8 mouse cellular contexts compared by ENCODE assay signal in the genomic region with DNA sequence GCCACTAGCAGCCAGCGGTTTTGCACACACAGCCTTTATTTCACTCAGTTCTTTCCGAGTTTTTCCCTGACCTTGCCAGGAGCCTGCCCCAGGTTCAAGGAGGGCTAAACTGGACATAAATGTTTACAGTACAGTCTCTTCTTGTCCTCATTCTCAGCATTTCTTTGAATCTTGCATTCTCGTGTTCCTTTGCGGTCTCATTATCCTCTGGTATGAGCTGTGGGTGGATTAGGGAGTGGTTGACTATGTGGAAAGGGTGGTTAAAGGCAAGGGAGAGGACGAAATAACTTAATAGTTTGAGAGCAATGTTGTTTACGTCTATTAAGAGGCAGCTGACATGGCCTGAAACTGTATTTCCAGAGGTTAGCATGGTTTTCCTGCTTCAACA. TPM values are rescaled to one million over a fixed set of nuclear protein-coding genes. Genes with fewer than 3 reads are reported as not detected.
DNase-seq lines count a peak whose midpoint lies in the region; ATAC-seq and TF ChIP-seq lines count a peak whose summit lies in the region.

No protein-coding gene starts in this region.

- H3K9ac ChIP-seq in kidney, embryonic 16.5 days (replicated peaks; ENCODE audit: low read length): peak overlapping the region; percentile 79
- H3K9ac ChIP-seq in intestine, embryonic 15.5 days: peak overlapping the region; percentile 72

- peaks cover 17% of the 10 kb centered on the region for H3K4me1 ChIP-seq in kidney, embryonic 16.5 days (ENCODE audit: insufficient read depth, low read length)
- peaks cover 23% of the 10 kb centered on the region for H3K4me1 ChIP-seq in embryonic facial prominence, embryonic 10.5 days
- 0 out of 2 replicates have a peak, but pooled peaks cover 7% of the 10 kb centered on the region for H3K4me1 ChIP-seq in intestine, embryonic 15.5 days (replicated peaks)

- DNase-seq in kidney, postnatal 25 days: no peak
- DNase-seq in embryonic facial prominence, embryonic 10.5 days (ENCODE audit: low spot score): no peak
- DNase-seq in cerebellum, adult 9-10 months: no peak
- no peak for DNase-seq in layer of hippocampus, postnatal 14 days (ENCODE audit: low spot score in 2 of 2)
- no peak for DNase-seq in kidney, postnatal 36 days

- peak overlapping the region; percentile 77 for H3K4me2 ChIP-seq in kidney, embryonic 16.5 days (replicated peaks; ENCODE audit: low read depth, low read length)
- H3K4me2 ChIP-seq in intestine, embryonic 15.5 days (replicated peaks): peak overlapping the region; percentile 71
- H3K4me2 ChIP-seq in myocyte (ENCODE audit: low read depth): peak overlapping the region; percentile 84

- no peak for TF ChIP-seq POLR2A in myocyte (IDR thresholded peaks at IDR 0.05; ENCODE audit: insufficient read length, low read depth)

- no peaks in the 10 kb centered on the region for H3K27me3 ChIP-seq in kidney, embryonic 16.5 days (ENCODE audit: insufficient read depth, low read length)
- H3K27me3 ChIP-seq in embryonic facial prominence, embryonic 10.5 days (replicated peaks; ENCODE audit: low read depth, poor library complexity, severe bottlenecking): no peaks in the 10 kb centered on the region
- H3K27me3 ChIP-seq in intestine, embryonic 15.5 days (replicated peaks): no peaks in the 10 kb centered on the region
- no peaks in the 10 kb centered on the region for H3K27me3 ChIP-seq in myocyte (ENCODE audit: control insufficient read depth, insufficient read depth, insufficient read length)

- H3K27ac ChIP-seq in kidney, embryonic 16.5 days (ENCODE audit: low read length): peak overlapping the region; percentile 96
- peak overlapping the region; percentile 93 for H3K27ac ChIP-seq in embryonic facial prominence, embryonic 10.5 days (replicated peaks)
- H3K27ac ChIP-seq in intestine, embryonic 15.5 days: peak overlapping the region; percentile 93

- H3K79me2 ChIP-seq in myocyte (ENCODE audit: control insufficient read depth, insufficient read depth): no peaks in the 10 kb centered on the region

- ATAC-seq in kidney, embryonic 16.5 days (ENCODE audit: low FRiP score, low TSS enrichment): peak; percentile 0; the same call in 1 of the 2 replicates
- ATAC-seq in intestine, embryonic 15.5 days: peak; percentile 16; the same call in 1 of the 2 replicates

- no peak overlapping the region for H3ac ChIP-seq in myocyte (ENCODE audit: control insufficient read depth, insufficient read length)

- H3K4me3 ChIP-seq in kidney, embryonic 16.5 days (ENCODE audit: low read length): peak overlapping the region; percentile 88
- H3K4me3 ChIP-seq in embryonic facial prominence, embryonic 10.5 days: peak overlapping the region; percentile 72
- H3K4me3 ChIP-seq in intestine, embryonic 15.5 days (replicated peaks): peak overlapping the region; percentile 53
- H3K4me3 ChIP-seq in myocyte: peak overlapping the region; percentile 32

- H3K36me3 ChIP-seq in kidney, embryonic 16.5 days (ENCODE audit: insufficient read depth, low read length): no peaks in the 10 kb centered on the region
- H3K36me3 ChIP-seq in embryonic facial prominence, embryonic 10.5 days (replicated peaks): peaks cover 10% of the 10 kb centered on the region; the same call in 1 of the 2 replicates
- no peaks in the 10 kb centered on the region for H3K36me3 ChIP-seq in intestine, embryonic 15.5 days
- H3K36me3 ChIP-seq in myocyte (ENCODE audit: control insufficient read depth, insufficient read depth): no peaks in the 10 kb centered on the region

- no peaks in the 10 kb centered on the region for H3K9me3 ChIP-seq in kidney, embryonic 16.5 days (ENCODE audit: low read length)
- H3K9me3 ChIP-seq in embryonic facial prominence, embryonic 10.5 days: no peaks in the 10 kb centered on the region
- no peaks in the 10 kb centered on the region for H3K9me3 ChIP-seq in intestine, embryonic 15.5 days

- WGBS in kidney, embryonic 16.5 days: 3% methylated on average over 6 of the region's 6 CpGs
- WGBS in embryonic facial prominence, embryonic 10.5 days: 2% methylated on average over 6 of the region's 6 CpGs
- WGBS in intestine, embryonic 15.5 days: under 1% methylated on average over 6 of the region's 6 CpGs

TF ChIP-seq in myocyte, 11 proteins besides CTCF, POLR2A, EP300 and RAD21:
- TF ChIP-seq SRF (IDR thresholded peaks at IDR 0.05; ENCODE audit: control insufficient read depth, insufficient read length, low read depth) (no peak), TCF12 (IDR thresholded peaks at IDR 0.05; ENCODE audit: insufficient read depth, poor library complexity, severe bottlenecking) (no peak), MYOG (IDR thresholded peaks at IDR 0.05; ENCODE audit: control insufficient read depth in 1 of 3, insufficient read depth in 1 of 3, insufficient read length in 2 of 3, low read depth in 2 of 3) (no peak), E2F4 (IDR thresholded peaks at IDR 0.05; ENCODE audit: insufficient read depth) (no peak), MAX (IDR thresholded peaks at IDR 0.05; ENCODE audit: low read depth) (no peak), POLR2AphosphoS2 (IDR thresholded peaks at IDR 0.05; ENCODE audit: insufficient read length, low read depth) (no peak), TCF3 (IDR thresholded peaks at IDR 0.05; ENCODE audit: insufficient read length, low read depth) (no peak), USF1 (IDR thresholded peaks at IDR 0.05; ENCODE audit: low read depth) (no peak), REST (IDR thresholded peaks at IDR 0.05; ENCODE audit: insufficient read depth, insufficient read length) (no peak), CEBPB (IDR thresholded peaks at IDR 0.05; ENCODE audit: insufficient read depth, poor library complexity, severe bottlenecking) (no peak), MYOD1 (IDR thresholded peaks at IDR 0.05; ENCODE audit: control insufficient read depth in 1 of 3, insufficient read length in 2 of 3, low read depth in 2 of 3) (no peak)
TF ChIP-seq in myocyte: peak in this region for 0.

RNA-seq across cellular contexts. Expression of a gene that starts 54.6 kb away (rescaled TPM):
- polyA plus RNA-seq in kidney, embryonic 16.5 days (2015; fragmentation: Nextera tagmentation; extraction: Ambion mirVana): 7.2 and 8.9 TPM in 2 replicates
- 6.7 and 8.1 TPM in 2 replicates for polyA plus RNA-seq in embryonic facial prominence, embryonic 10.5 days (2016; fragmentation: Nextera tagmentation; extraction: Ambion mirVana)
- 8.5 and 8.8 TPM in 2 replicates for polyA plus RNA-seq in intestine, embryonic 15.5 days (2015; fragmentation: Nextera tagmentation; extraction: Ambion mirVana)
- 4.0 TPM for polyA plus RNA-seq in myocyte (2012; fragmentation: generic; extraction: Trizol)
- 10 to 100 TPM; 52.8 to 53.3 TPM for total RNA-seq in layer of hippocampus, postnatal 14 days (2021)

Comparison
In these comparisons a context has a peak if more than half of its experiments do, and no peak if none do; other contexts are left out.
1. H3K4me3 ChIP-seq: peak in every context shown above with its lines; median percentile 88 in kidney, embryonic 16.5 days; 72 in embryonic facial prominence, embryonic 10.5 days; 53 in intestine, embryonic 15.5 days; 32 in myocyte.